Mouse (Mus musculus) embryonic facial prominence, embryonic 14.5 days (tissue): ENCODE measurements around the gene Tbc1d21. TPM values are rescaled to one million over a fixed set of nuclear protein-coding genes. Genes with fewer than 3 reads are reported as not detected.
A peak's percentile ranks its signal among the peaks of the same experiment; 100 is the strongest.

Experiments
- ATAC-seq: fragments of 200-750 bp; cut with Nextera tagmentation; 2 replicates; pipeline ENCODE4 v1.8.0; 2017; ENCODE audit warnings: low read depth, moderate number of reproducible peaks, moderate TSS enrichment
- DNase-seq: peaks from one replicate; pipeline ENCODE4 v3.0.0-alpha.2; 2015; ENCODE audit warnings: low spot score
- H3K27ac ChIP-seq: fragments of 300-500 bp; sonication (generic); replicated peaks from 2 replicates; pipeline ENCODE4 v1.5.1; 2014; ENCODE audit warnings: low read depth, mild to moderate bottlenecking, low read length, moderate library complexity
- H3K27me3 ChIP-seq: fragments of 300-500 bp; sonication (generic); replicated peaks from 2 replicates; pipeline ENCODE4 v1.6.1; 2014; ENCODE audit warnings: low read length; ENCODE audit not compliant: control insufficient read depth, insufficient read depth
- H3K36me3 ChIP-seq: fragments of 300-500 bp; sonication (generic); 2 replicates; pipeline ENCODE4 v1.6.1; 2014; ENCODE audit warnings: low read length, mixed read lengths; ENCODE audit not compliant: control insufficient read depth, insufficient read depth
- H3K4me1 ChIP-seq: fragments of 300-500 bp; sonication (generic); 2 replicates; pipeline ENCODE4 v1.6.1; 2014; ENCODE audit warnings: antibody characterized with exemption, low read length; ENCODE audit not compliant: control insufficient read depth, insufficient read depth
- H3K4me2 ChIP-seq: fragments of 300-500 bp; sonication (generic); 2 replicates; pipeline ENCODE4 v1.6.1; 2014; ENCODE audit warnings: low read depth, mild to moderate bottlenecking, low read length, moderate library complexity, mixed read lengths
- H3K4me3 ChIP-seq: fragments of 300-500 bp; sonication (generic); 2 replicates; pipeline ENCODE4 v1.5.1; 2014; ENCODE audit warnings: low read depth, mild to moderate bottlenecking, low read length
- H3K9ac ChIP-seq: fragments of 300-500 bp; sonication (generic); 2 replicates; pipeline ENCODE4 v1.6.1; 2014; ENCODE audit warnings: low read depth, mild to moderate bottlenecking, low read length, moderate library complexity, mixed read lengths
- H3K9me3 ChIP-seq: fragments of 300-500 bp; sonication (generic); 2 replicates; pipeline ENCODE4 v1.6.1; 2016; ENCODE audit warnings: low read length; ENCODE audit not compliant: control insufficient read depth
- WGBS: fragments of 180-500 bp; shearing (Covaris S2); extraction: QIAGEN DNeasy Blood & Tissue Kit; methylation state at CpG from one replicate; pipeline ENCODE4 v1.1.7; 2014; 5-methylcytosine and 5-hydroxymethylcytosine counted together
- polyA plus RNA-seq: library from polyadenylated mRNA; unstranded; fragments of >200 nt; fragmentation: Nextera tagmentation; extraction: Ambion mirVana; gene quantifications from 2 replicates; pipeline ENCODE4 v1.2.1, GENCODE M21; 2014

Gene Tbc1d21
- polyA plus RNA-seq, 1 experiment from 2014 or later = 0.13 TPM

- Histone ChIP-seq H3K27me3 (no peaks in the 10 kb centered on the region), H3K4me3 (no peak overlapping the region), H3K27ac (no peak overlapping the region), H3K4me2 (no peak overlapping the region), H3K36me3 (no peaks in the 10 kb centered on the region), H3K4me1 (no peaks in the 10 kb centered on the region), H3K9ac (no peak overlapping the region), H3K9me3 (0 out of 2 replicates have a peak, but pooled peaks cover 4% of the 10 kb centered on the region)
- WGBS = 63% methylated on average over 3 of the region's 3 CpGs
- no peak for DNase-seq
- no peak for ATAC-seq
These were observed 18.1 kb upstream of the Tbc1d21 start for GRCm38 (mm10) chr9:58388381-58388780.

GRCm38 (mm10) chr9:58378878-58379277, 8.6 kb upstream of the Tbc1d21 start:
- ATAC-seq (no peak), DNase-seq (no peak)
- Histone ChIP-seq H3K9me3 (no peaks in the 10 kb centered on the region), H3K27me3 (no peaks in the 10 kb centered on the region), H3K4me1 (no peaks in the 10 kb centered on the region), H3K4me3 (no peak overlapping the region), H3K9ac (no peak overlapping the region), H3K4me2 (no peak overlapping the region), H3K27ac (no peak overlapping the region), H3K36me3 (no peaks in the 10 kb centered on the region)
- 48% methylated on average over 4 of the region's 4 CpGs for WGBS

DNA sequence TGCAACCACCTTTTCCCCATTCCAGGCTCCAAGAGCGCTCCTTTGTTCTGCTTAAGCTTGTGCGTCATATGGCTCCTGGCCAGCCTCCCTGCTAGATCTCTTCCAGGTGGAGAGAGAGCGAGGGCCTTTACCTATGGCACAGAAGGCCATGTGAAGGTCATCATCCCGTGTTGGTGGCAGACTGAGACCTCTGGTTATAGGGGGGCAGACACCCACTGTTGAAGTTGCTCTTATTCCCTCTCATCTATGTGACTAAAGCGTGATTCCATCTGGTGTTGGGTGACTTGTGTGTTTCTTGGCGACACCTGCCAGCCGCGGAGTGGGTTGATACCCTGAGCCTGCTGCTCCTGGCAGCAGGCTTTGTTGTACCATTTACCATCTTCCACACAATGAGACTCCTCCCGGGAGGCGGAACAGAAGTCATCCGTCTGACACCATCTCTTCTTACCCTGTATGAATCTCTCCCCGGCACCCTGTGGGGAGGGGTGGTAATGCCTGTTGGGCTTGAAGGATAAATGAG, 3.7 kb upstream of the Tbc1d21 start:
- no peaks in the 10 kb centered on the region for H3K9me3 ChIP-seq
- peak; percentile 69 for DNase-seq

GRCm38 (mm10) chr9:58371914-58372313, 1.7 kb upstream of the Tbc1d21 start:
- H3K4me1 ChIP-seq = no peaks in the 10 kb centered on the region
- H3K4me3 ChIP-seq = no peak overlapping the region
- H3K27ac ChIP-seq = no peak overlapping the region
- H3K27me3 ChIP-seq = no peaks in the 10 kb centered on the region
- 40% methylated on average over 8 of the region's 8 CpGs for WGBS
- H3K36me3 ChIP-seq = no peaks in the 10 kb centered on the region
- ATAC-seq (no peak), DNase-seq (peak; percentile 33)
- H3K9me3 ChIP-seq = no peaks in the 10 kb centered on the region
- H3K4me2 ChIP-seq = no peak overlapping the region
- H3K9ac ChIP-seq = no peak overlapping the region

More for the DNA sequence above, 3.7 kb upstream of the Tbc1d21 start:
- Histone ChIP-seq H3K36me3 (no peaks in the 10 kb centered on the region), H3K27ac (no peak overlapping the region), H3K4me1 (no peaks in the 10 kb centered on the region), H3K4me3 (no peak overlapping the region), H3K4me2 (no peak overlapping the region), H3K9ac (no peak overlapping the region), H3K27me3 (no peaks in the 10 kb centered on the region)
- 69% methylated on average over 12 of the region's 12 CpGs for WGBS
- peak; percentile 69 for ATAC-seq

DNA sequence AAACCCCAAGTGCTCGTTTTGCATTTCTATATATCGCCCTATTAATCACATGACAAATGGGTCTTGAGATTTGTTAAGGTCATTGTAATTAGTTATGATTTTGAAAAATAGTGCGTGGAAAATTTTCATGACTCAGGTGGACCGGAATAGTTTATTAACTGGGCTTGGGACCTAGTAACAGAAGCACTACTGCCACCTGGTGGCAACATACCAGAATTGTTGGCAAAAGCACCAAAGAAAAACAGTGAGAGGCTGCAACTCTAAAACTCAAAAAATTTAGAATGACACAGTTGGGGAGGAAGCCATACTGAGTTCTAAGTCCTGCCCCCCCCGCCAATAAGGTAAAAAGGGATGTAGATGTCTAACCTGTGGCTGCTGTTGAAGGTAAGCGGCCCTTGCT, 611 bp downstream of the Tbc1d21 start:
- Histone ChIP-seq H3K4me1 (no peaks in the 10 kb centered on the region), H3K36me3 (no peaks in the 10 kb centered on the region), H3K4me2 (no peak overlapping the region), H3K9ac (no peak overlapping the region), H3K4me3 (no peak overlapping the region), H3K27ac (no peak overlapping the region), H3K27me3 (no peaks in the 10 kb centered on the region), H3K9me3 (no peaks in the 10 kb centered on the region)
- ATAC-seq (no peak), DNase-seq (peak; percentile 27)
- WGBS = 46% methylated on average over 6 of the region's 6 CpGs

DNA sequence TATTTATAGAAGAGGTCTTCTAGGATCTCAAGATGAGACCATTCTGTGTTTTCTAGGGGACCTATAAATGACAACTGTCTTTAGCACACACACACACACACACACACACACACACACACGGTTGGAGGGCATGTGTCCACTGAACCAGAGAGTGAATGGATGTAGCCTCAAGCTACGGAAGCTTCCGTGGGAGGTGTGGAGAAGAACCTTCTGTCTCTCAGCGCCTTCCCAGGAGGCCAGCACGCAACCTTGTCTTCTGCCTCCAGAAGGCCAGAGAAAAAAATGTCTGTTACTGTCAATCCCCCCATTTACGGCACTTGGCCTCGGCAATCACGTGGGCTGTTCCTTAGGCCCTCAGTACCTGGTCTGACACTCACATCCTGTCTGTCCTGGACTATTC, 5.9 kb downstream of the Tbc1d21 start:
- no peaks in the 10 kb centered on the region for H3K9me3 ChIP-seq
- H3K27me3 ChIP-seq = no peaks in the 10 kb centered on the region
- no peaks in the 10 kb centered on the region for H3K36me3 ChIP-seq
- no peak overlapping the region for H3K4me2 ChIP-seq
- no peak overlapping the region for H3K27ac ChIP-seq
- H3K4me1 ChIP-seq = no peaks in the 10 kb centered on the region
- no peak overlapping the region for H3K9ac ChIP-seq
- 77% methylated on average over 8 of the region's 8 CpGs for WGBS
- DNase-seq (no peak), ATAC-seq (no peak)
- H3K4me3 ChIP-seq = no peak overlapping the region

- DNase-seq = no peak
- Histone ChIP-seq H3K27me3 (no peaks in the 10 kb centered on the region), H3K9me3 (no peaks in the 10 kb centered on the region), H3K4me2 (no peak overlapping the region), H3K9ac (no peak overlapping the region), H3K36me3 (no peaks in the 10 kb centered on the region), H3K4me1 (no peaks in the 10 kb centered on the region), H3K27ac (no peak overlapping the region), H3K4me3 (no peak overlapping the region)
- WGBS = 76% methylated on average over 7 of the region's 7 CpGs
- no peak for ATAC-seq
These were observed 8.3 kb downstream of the Tbc1d21 start for GRCm38 (mm10) chr9:58361956-58362355.

DNA sequence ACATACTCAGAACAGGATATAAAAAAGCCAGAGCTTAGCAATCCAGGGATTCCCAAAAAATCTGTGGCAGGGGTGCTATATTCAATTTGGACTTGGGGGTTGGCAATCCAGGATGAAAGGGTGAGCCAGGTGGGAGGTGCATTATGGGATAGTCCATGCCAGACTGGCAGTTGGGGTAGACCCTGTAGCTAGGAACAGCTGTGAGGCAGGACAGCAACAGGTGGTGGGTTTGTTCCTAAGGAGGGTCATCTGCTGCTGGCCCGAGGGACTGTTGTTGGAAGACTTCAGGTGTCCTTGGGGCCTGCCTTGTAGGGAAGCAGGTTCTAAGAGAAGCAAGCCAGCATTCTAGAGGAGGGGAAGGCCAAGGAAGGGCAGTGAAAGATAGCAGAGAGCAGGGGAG, 8.9 kb downstream of the Tbc1d21 start:
- Histone ChIP-seq H3K27me3 (no peaks in the 10 kb centered on the region), H3K27ac (no peak overlapping the region), H3K4me1 (no peaks in the 10 kb centered on the region), H3K9me3 (no peaks in the 10 kb centered on the region), H3K4me3 (no peak overlapping the region), H3K36me3 (no peaks in the 10 kb centered on the region), H3K9ac (no peak overlapping the region), H3K4me2 (no peak overlapping the region)
- 56% methylated on average over 1 of the region's 1 CpGs for WGBS
- DNase-seq = no peak
- no peak for ATAC-seq

GRCm38 (mm10) chr9:58355262-58356050, 14.8 kb downstream of the Tbc1d21 start:
- Histone ChIP-seq H3K27ac (no peak overlapping the region), H3K4me2 (no peak overlapping the region), H3K9ac (no peak overlapping the region), H3K36me3 (no peaks in the 10 kb centered on the region), H3K9me3 (no peaks in the 10 kb centered on the region), H3K4me3 (no peak overlapping the region), H3K27me3 (no peaks in the 10 kb centered on the region), H3K4me1 (no peaks in the 10 kb centered on the region)
- no peak for DNase-seq
- WGBS = 27% methylated on average over 6 of the region's 6 CpGs
- no peak for ATAC-seq
